Mouse (Mus musculus) left cerebral cortex, adult 2 months (tissue): ENCODE results near the gene 4930535I16Rik. TPM values are rescaled to one million over a fixed set of nuclear protein-coding genes. Genes with fewer than 3 reads are reported as not detected.

Experiments used
- DNase-seq, 2 experiments: peaks; one replicate each; pipeline ENCODE4 v3.0.0; 2021 to 2022; ENCODE audit warnings: low spot score in 2 of 2, mixed read lengths in 1 of 2; ENCODE audit errors: extremely low spot score in 1 of 2
- H3K27ac ChIP-seq: fragments of 200-600 bp; 2 replicates; pipeline ENCODE4 v1.8.1; 2022
- H3K4me3 ChIP-seq: fragments of 200-600 bp; 2 replicates; pipeline ENCODE4 v1.8.1; 2022
- CTCF ChIP-seq: fragments of 200-600 bp; IDR thresholded peaks from 2 replicates; pipeline ENCODE4 v1.8.1; 2022; ENCODE audit warnings: antibody characterized with exemption, mild to moderate bottlenecking, moderate library complexity
- intact Hi-C: fragments of 180-260 bp; cut with DNase I; formaldehyde crosslinking; loops from one replicate; pipeline ENCODE4 v1.15.1; 2025
- total RNA-seq, 2 experiments: library from RNA; stranded (reverse); gene quantifications; 2 replicates each; pipeline ENCODE4 v1.2.3; 2021

Gene 4930535I16Rik
- total RNA-seq, 2 experiments from 2014 or later: not detected

DNA sequence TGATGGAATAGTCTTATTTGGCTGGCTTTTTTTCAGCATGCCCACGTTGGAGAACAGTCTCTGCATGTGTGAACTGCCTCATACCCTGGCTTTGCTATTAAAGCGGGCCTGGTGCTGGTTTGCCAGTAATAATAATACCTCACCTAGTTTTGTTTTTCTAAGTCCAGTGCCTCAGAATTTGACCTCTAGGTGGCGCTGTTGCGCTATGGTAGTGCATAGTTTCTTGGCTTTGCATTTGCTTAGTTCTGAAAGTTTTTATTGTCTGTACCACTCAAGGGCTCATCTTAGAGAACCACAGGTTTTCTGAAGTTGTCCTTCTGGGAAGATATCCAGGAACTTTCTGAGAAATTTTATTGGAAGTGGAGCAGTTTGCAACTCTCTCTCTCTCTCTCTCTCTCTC is 22.0 kb upstream of the 4930535I16Rik start:
- Histone ChIP-seq H3K27ac (no peak overlapping the region), H3K4me3 (no peak overlapping the region)
- peak; percentile 94 for TF ChIP-seq CTCF
- DNase-seq: peak; percentile 72 to 78
- intact Hi-C loops: loop anchor here (2.0 kb wide), 1 partner anchor 735 kb away; no protein-coding TSS in a partner anchor

DNA sequence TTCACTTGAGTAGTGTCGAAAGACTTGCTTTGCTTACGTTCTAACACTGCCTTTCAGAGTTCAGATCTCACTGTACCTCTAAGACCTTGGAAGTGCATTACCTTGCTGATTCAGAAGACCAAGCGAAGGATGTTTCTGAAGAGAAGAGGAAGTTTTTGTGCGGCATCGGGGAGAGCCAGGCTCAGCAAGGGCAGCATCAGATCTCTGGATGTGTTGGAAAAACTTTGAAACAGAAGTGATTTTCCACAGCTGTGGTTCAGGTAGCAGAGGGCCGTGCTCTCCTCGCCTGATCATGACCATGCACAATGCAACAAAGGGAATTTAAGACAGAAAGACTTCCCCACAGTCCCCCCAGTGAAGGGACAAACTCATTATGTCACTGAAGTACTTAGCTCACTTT is 18.2 kb upstream of the 4930535I16Rik start:
- intact Hi-C loops: no loop called here
- Histone ChIP-seq H3K27ac (no peak overlapping the region), H3K4me3 (no peak overlapping the region)
- TF ChIP-seq CTCF: no peak
- no peak for DNase-seq

- no peak for DNase-seq
Observed at GRCm38 (mm10) chr4:123934306-123934705, 16.5 kb upstream of the 4930535I16Rik start.

DNA sequence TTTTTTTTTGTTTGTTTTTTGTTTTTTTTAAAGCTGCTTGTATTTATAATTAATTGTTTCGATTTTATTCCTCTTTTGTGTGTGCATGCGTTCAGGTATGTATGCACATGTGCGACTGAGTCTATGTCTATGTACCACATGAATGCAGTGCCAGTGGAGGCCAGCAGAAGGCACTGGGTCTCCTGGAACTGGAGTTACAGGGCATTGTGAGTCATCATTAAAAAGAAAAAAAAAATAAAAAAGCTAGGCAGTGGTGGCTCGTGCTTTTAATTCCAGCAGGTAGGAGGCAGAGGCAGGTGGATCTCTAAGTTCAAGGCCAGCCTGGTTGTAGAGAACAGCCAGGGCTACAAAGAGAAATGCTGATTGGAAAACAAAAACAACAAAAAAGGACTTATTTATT is 12.2 kb upstream of the 4930535I16Rik start:
- no peak overlapping the region for H3K27ac ChIP-seq
- no peak; the same call in 1 of the 2 replicates for TF ChIP-seq CTCF
- no peak for DNase-seq
- intact Hi-C loops: no loop called here
- H3K4me3 ChIP-seq: no peak overlapping the region

More at GRCm38 (mm10) chr4:123934306-123934705, 16.5 kb upstream of the 4930535I16Rik start:
- intact Hi-C loops: no loop called here
- no peak for TF ChIP-seq CTCF
- H3K27ac ChIP-seq: no peak overlapping the region
- H3K4me3 ChIP-seq: no peak overlapping the region

- no peak for TF ChIP-seq CTCF
- no peak for DNase-seq
- H3K27ac ChIP-seq: no peak overlapping the region
- no peak overlapping the region for H3K4me3 ChIP-seq
- intact Hi-C loops: no loop called here
Observed at GRCm38 (mm10) chr4:123927961-123928360, 10.1 kb upstream of the 4930535I16Rik start.

DNA sequence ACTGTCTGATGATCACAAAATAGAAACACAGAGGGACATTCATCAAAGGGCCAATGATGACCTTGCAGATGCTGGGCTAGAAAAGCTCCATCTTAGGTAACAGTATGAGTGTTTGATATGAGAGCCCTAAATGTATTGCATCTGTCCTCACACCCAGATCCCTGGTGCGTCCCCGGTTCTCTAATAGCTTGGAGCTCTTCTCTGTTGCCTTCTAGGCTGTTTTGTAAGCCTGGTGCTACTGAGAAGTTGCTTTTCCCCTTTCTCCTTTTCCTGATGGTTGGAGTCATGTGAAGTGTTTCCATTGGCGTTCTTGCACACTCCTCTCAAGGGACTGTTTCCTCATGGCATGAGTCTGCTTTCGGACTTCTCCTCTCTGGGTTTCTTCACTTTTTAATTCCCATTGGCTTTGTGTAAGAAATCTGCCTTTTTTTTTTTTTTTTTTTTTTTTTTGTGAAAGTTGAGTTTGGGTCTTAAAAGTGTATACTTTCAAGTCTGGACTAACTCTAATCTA is 3.3 kb upstream of the 4930535I16Rik start:
- intact Hi-C loops: no loop called here
- no peak for TF ChIP-seq CTCF
- Histone ChIP-seq H3K27ac (no peak overlapping the region), H3K4me3 (no peak overlapping the region)
- no peak for DNase-seq

GRCm38 (mm10) chr4:123918851-123919250 is 1.0 kb upstream of the 4930535I16Rik start:
- intact Hi-C loops: loop anchor here (5.0 kb wide), 1 partner anchor 172 kb away; no protein-coding TSS in a partner anchor
- Histone ChIP-seq H3K27ac (no peak overlapping the region), H3K4me3 (peak overlapping the region; percentile 93)
- TF ChIP-seq CTCF: no peak
- no peak for DNase-seq

DNA sequence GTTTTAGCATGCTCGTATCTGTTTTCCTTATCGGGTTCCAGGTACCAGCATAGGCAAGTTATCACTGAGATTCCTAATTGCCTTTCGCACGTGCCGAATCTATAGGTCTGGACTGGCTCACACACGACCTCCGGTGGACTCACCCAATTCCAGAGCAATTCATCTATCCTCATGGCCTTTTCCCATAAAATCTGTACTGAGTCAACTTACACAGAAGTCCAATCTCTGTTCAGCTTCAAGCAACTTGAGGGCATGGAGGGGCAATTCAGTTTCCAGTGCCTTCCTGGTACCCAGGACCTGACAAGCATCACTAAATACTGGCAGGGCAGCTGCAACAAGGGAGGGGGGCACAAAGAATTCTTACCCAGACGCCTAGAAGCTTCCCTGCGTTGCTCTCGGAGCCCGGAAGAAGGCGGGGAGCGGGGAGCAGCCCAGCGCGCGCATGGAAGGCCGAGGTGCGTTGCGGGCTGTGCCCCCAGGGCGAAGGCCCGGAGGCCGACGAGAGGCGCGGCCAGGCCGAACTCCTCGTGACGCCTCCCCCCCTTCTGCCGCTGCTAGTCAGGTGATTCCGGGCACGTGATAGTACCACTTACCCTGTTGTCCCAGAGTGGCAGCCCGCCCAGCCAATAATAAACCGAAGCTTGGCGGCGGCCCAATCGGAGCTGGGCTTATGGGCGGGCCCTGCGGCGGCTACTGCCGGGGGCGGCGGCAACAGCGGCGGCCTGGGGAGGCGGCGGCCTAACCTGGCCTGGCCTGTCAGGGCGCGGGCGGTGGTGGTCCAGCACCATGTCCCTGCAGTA is 874 bp downstream of the 4930535I16Rik start, which contains the start of gene Rragc:
TSS of gene Rragc (plus strand) at position 699 of the 800 bp plus-strand sequence.
- Histone ChIP-seq H3K4me3 (peak within 1 kb of the TSS; percentile 93), H3K27ac (peak within 1 kb of the TSS; percentile 94)
- TF ChIP-seq CTCF: no peak
- intact Hi-C loops: loop anchor here (5.0 kb wide), 1 partner anchor 170 kb away; no protein-coding TSS in a partner anchor
- DNase-seq: peak; percentile 100

- intact Hi-C loops: no loop called here
- Histone ChIP-seq H3K27ac (no peak overlapping the region), H3K4me3 (no peak overlapping the region)
- no peak for DNase-seq
- no peak for TF ChIP-seq CTCF
Observed at GRCm38 (mm10) chr4:123912431-123912830, 5.4 kb downstream of the 4930535I16Rik start.

- intact Hi-C loops: no loop called here
- H3K27ac ChIP-seq: no peak overlapping the region
- no peak for TF ChIP-seq CTCF
- no peak overlapping the region for H3K4me3 ChIP-seq
- no peak for DNase-seq
Observed at GRCm38 (mm10) chr4:123911503-123911902, 6.3 kb downstream of the 4930535I16Rik start.

DNA sequence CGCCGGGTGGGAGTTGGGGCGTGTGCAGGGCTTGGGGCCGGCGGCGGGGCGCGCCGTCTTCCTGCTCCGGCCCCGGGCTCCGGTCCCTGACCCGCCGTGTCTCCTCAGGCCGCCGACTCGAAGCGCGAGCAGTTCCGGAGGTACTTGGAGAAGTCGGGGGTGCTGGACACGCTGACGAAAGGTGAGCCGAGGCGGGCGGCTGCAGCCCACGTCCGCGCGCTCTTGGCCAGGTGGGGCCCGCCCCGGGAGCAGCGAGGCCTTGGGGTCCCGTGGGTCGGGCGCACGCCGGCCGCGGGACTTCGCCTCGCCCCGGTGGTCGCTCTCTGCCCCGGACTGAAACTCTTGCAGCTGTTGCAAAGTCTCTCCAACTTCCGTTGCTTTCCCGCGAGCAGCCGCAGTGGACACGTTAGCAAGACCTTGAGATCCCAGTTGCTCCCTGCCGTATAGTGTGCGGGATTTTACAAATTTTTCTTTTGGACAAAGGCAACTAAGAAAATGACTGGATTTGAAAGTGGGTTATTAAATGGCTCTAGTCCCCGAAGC is 12.6 kb downstream of the 4930535I16Rik start:
- Histone ChIP-seq H3K27ac (peak overlapping the region; percentile 64), H3K4me3 (peak overlapping the region; percentile 89)
- no peak for DNase-seq
- intact Hi-C loops: no loop called here
- no peak for TF ChIP-seq CTCF
